Mouse (Mus musculus) thymus, adult 2 months (tissue): ENCODE measurements around the gene Pif1. TPM values are rescaled to one million over a fixed set of nuclear protein-coding genes. Genes with fewer than 3 reads are reported as not detected.
A peak's percentile ranks its signal among the peaks of the same experiment; 100 is the strongest.

Experiments
- DNase-seq: peaks from one replicate; pipeline ENCODE4 v3.0.0; 2021
- H3K27ac ChIP-seq: fragments of 200-500 bp; 2 replicates; pipeline ENCODE4 v1.5.1; 2012; ENCODE audit warnings: low read length, control low read depth; ENCODE audit not compliant: control insufficient read depth, insufficient read depth
- H3K27me3 ChIP-seq: fragments of 200-500 bp; 2 replicates; pipeline ENCODE4 v1.6.1; 2012; ENCODE audit warnings: mild to moderate bottlenecking, low read length, moderate library complexity, mixed read lengths; ENCODE audit not compliant: control insufficient read depth, insufficient read depth
- H3K36me3 ChIP-seq: fragments of 200-500 bp; 2 replicates; pipeline ENCODE4 v1.6.1; 2012; ENCODE audit warnings: mild to moderate bottlenecking, low read length, moderate library complexity; ENCODE audit not compliant: control insufficient read depth, insufficient read depth
- H3K4me1 ChIP-seq: fragments of 200-500 bp; replicated peaks from 2 replicates; pipeline ENCODE4 v1.6.1; 2012; ENCODE audit warnings: low read length; ENCODE audit not compliant: control insufficient read depth, insufficient read depth
- H3K4me3 ChIP-seq: fragments of 200-500 bp; 2 replicates; pipeline ENCODE4 v1.5.1; 2012; ENCODE audit warnings: mild to moderate bottlenecking, low read length, control low read depth, moderate library complexity; ENCODE audit not compliant: control insufficient read depth, insufficient read depth
- CTCF ChIP-seq: fragments of 200-500 bp; IDR thresholded peaks from 2 replicates; pipeline ENCODE4 v1.5.1; 2012; ENCODE audit warnings: mild to moderate bottlenecking, control low read depth, low read length, moderate library complexity, borderline replicate concordance; ENCODE audit not compliant: control insufficient read depth, poor library complexity, insufficient read depth; ENCODE audit errors: extremely low read depth
- POLR2A ChIP-seq: fragments of 200-500 bp; IDR thresholded peaks from 2 replicates; pipeline ENCODE4 v1.6.1; 2012; ENCODE audit warnings: mild to moderate bottlenecking, low read length, control low read depth, moderate library complexity; ENCODE audit not compliant: control insufficient read depth, poor library complexity, insufficient read depth; ENCODE audit errors: extremely low read depth
- WGBS: fragments of 180-500 bp; shearing (Covaris S2); methylation state at CpG from one replicate; pipeline ENCODE4 v1.1.7; 2018; 5-methylcytosine and 5-hydroxymethylcytosine counted together
- polyA plus RNA-seq: library from polyadenylated mRNA; depleted of rRNA; stranded (reverse); fragments of >200 nt; gene quantifications from 2 replicates; pipeline ENCODE4 v1.2.3, GENCODE M21; 2012

Gene Pif1
- polyA plus RNA-seq, 1 experiment, result 37.5 TPM

DNA sequence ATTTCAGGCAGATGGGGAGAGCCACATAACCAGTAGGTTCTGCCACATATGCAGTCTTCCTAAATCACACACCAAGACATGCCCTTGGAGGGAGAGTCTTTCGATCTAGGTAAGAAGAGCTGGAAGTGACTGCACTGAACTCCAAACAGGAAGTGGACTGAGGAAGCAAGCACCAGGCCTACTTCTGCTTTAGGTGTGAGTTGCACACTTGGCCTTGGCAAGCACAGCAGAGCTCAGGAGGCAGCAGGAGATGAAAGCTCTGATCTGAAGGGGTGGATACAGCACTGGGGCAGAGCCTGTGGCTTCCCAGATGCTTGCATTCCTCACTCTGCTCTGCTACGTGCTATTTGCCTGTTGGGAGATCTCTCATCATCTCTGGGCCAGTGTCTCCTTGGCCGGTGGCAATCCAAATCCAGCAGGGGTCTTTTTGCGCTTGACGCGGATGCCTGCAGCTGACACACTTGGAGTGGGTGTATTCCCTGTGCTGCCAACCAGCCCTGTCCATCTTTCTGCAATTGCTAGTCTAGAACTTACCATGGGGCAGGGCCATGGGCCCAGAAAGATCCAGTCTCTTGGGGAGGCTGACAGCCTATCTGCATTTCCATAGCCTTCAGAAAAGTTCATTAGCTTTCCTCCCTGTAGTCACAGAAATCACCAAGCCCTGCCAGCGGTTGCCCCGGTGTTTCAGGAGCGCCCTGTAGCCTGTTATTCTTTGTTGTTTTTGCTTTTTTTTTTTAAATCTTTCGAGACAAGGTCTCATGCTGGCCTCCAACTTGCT is 41.1 kb upstream of the Pif1 start:
- peak overlapping the region; percentile 13; the same call in 1 of the 2 replicates for H3K27ac ChIP-seq
- 65% methylated on average over 10 of the region's 10 CpGs for WGBS
- H3K4me1 ChIP-seq, result peaks cover 44% of the 10 kb centered on the region
- no peaks in the 10 kb centered on the region for H3K27me3 ChIP-seq
- no peak for DNase-seq
- no peaks in the 10 kb centered on the region for H3K36me3 ChIP-seq
- no peak overlapping the region for H3K4me3 ChIP-seq
- TF ChIP-seq CTCF (no peak), POLR2A (no peak)

DNA sequence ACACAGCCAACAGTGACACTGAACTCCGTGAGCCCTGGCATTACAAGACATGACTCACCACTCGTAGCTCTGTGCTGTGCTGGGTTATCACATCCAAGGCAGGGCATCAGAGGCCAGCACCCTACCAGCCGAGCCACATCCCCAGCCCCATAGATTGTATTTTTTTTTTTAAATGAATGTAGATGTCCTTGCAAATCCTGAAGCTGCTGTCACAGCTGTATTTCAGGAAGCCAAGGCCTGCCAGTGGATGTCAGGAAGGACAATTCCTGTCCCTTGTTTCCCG is 40.6 kb upstream of the Pif1 start:
- peaks cover 45% of the 10 kb centered on the region for H3K4me1 ChIP-seq
- H3K27ac ChIP-seq, result no peak overlapping the region
- WGBS, result 67% methylated on average over 4 of the region's 4 CpGs
- H3K27me3 ChIP-seq, result no peaks in the 10 kb centered on the region
- no peak for DNase-seq
- TF ChIP-seq POLR2A, result no peak
- no peak for TF ChIP-seq CTCF
- H3K36me3 ChIP-seq, result no peaks in the 10 kb centered on the region
- no peak overlapping the region for H3K4me3 ChIP-seq

DNA sequence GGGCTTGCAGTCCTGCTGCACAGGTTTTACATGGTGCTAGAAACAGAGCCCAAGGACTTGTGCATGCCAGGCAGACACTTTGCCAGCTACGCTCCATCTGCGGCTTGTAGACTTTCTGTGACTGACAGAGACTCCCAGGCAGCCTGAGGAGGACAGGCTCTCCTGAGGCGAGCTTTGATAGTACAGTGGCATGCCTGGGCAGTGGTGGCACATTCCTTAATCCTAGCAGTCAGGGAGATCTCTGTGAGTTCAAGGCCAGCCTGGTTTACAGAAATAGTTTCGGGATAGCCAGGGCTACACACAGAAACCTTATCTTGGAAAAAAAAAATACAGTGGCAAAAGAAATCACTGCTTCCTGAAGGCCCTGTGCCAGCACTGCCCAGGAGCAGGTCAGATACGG is 39.8 kb upstream of the Pif1 start:
- 96% methylated on average over 5 of the region's 5 CpGs for WGBS
- no peaks in the 10 kb centered on the region for H3K27me3 ChIP-seq
- H3K4me1 ChIP-seq, result peaks cover 45% of the 10 kb centered on the region
- no peak overlapping the region for H3K4me3 ChIP-seq
- no peak for DNase-seq
- no peak overlapping the region for H3K27ac ChIP-seq
- TF ChIP-seq POLR2A, result no peak
- no peak for TF ChIP-seq CTCF
- H3K36me3 ChIP-seq, result no peaks in the 10 kb centered on the region

DNA sequence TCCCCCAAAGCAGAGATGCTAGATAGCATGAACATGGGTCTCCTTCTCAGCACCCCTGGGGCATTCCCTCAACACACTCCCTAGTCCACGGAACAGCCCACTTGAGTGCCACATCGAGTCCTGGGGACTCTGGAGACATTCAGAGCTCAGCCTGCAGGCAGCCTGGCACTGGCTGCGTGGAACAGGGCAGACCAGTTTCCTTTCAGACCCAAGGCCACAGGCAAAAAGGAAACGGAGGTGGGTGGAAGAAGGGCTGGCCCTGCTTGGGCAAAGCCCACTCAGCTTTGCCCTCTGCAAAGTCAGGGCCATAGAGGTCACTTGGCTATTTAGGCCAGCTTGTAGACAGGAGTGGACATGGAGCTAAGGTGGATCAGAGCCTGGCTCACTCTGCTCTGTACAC is 39.1 kb upstream of the Pif1 start:
- Histone ChIP-seq H3K27me3 (no peaks in the 10 kb centered on the region), H3K4me3 (no peak overlapping the region), H3K36me3 (no peaks in the 10 kb centered on the region), H3K27ac (no peak overlapping the region), H3K4me1 (peaks cover 48% of the 10 kb centered on the region)
- DNase-seq, result no peak
- 31% methylated on average over 4 of the region's 4 CpGs for WGBS
- TF ChIP-seq POLR2A, result no peak
- no peak for TF ChIP-seq CTCF

DNA sequence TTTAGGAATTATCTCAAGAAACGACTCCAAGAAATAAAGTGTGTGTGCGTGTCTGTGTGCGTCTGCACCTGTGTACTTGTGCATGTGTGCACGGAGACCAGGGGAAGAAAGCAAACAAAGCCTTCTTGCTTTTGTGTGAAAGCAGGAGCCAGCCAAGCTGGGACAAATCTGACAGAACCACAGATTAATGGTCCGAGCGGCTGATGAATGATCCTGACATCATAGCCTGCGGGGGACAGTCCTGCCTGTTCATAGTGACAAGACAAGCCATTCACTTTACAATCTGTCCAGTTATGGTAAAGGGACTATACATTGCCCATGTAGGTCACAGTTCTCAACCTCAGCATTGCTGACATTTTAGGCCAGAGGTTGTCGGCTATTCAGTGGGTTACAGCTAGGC is 38.6 kb upstream of the Pif1 start:
- Histone ChIP-seq H3K4me1 (peaks cover 48% of the 10 kb centered on the region), H3K27ac (no peak overlapping the region), H3K27me3 (no peaks in the 10 kb centered on the region), H3K4me3 (no peak overlapping the region), H3K36me3 (no peaks in the 10 kb centered on the region)
- no peak for DNase-seq
- 87% methylated on average over 8 of the region's 8 CpGs for WGBS
- TF ChIP-seq POLR2A, result no peak
- no peak for TF ChIP-seq CTCF

DNA sequence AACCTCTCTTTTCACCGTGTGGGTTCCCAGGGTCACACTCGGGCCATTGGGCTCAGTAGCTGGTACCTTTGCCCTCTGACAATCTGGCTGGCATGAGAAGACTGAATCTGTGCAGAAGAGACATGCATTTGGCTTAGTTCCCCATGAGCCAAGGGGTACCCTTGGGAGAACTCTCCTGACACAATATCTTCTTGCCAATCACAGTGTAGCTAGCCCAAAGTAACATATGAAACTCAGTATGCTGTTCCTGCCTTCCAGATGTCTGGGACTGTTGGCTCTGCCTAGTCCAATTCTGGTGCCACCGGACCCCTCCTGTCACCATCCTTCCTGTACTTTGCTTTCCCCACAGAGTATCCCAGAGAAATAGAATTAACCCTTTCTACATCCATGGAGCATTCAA is 37.8 kb upstream of the Pif1 start:
- DNase-seq, result no peak
- Histone ChIP-seq H3K4me3 (no peak overlapping the region), H3K27ac (no peak overlapping the region), H3K4me1 (peaks cover 48% of the 10 kb centered on the region), H3K27me3 (no peaks in the 10 kb centered on the region), H3K36me3 (no peaks in the 10 kb centered on the region)
- TF ChIP-seq POLR2A (no peak), CTCF (no peak)
- 89% methylated on average over 3 of the region's 3 CpGs for WGBS

DNA sequence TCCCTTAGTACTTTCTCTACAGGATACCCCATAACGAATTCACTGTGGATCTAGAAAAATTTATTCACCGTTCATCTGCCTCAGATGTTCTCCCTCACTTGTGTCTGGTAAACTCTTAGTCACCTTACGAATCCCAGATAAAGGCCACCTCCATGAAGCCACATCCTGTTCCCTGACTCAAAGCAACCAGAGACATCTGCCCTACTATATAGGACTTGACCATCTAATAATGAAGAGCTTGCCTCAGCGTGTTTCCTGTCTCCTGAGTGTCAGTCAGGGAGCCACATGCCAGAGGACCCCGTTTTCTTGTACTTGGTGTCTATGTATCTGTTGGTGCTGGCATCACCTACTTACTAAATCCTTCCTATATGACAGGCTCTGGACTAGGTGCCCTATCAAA is 37.3 kb upstream of the Pif1 start:
- WGBS, result 11% methylated on average over 5 of the region's 5 CpGs
- peaks cover 48% of the 10 kb centered on the region for H3K4me1 ChIP-seq
- TF ChIP-seq CTCF (no peak), POLR2A (no peak)
- no peak overlapping the region for H3K27ac ChIP-seq
- no peak overlapping the region for H3K4me3 ChIP-seq
- no peak for DNase-seq
- H3K36me3 ChIP-seq, result no peaks in the 10 kb centered on the region
- H3K27me3 ChIP-seq, result no peaks in the 10 kb centered on the region
